Mouse (Mus musculus) liver, adult 2 months (tissue): ENCODE measurements at regions not wholly inside any gene's neighbourhood (a gene's known extent, or its start where the extent isn't known, plus 50 kb on each side); places are given as distances from the start of the nearest gene placed in this dataset.

Experiments used
- CTCF ChIP-seq: fragments of 200-500 bp; IDR thresholded peaks from 2 replicates; pipeline ENCODE4 v1.5.1; 2011; ENCODE audit warnings: low read depth, low read length, control low read depth
- POLR2A ChIP-seq: fragments of 200-500 bp; IDR thresholded peaks from 2 replicates; pipeline ENCODE4 v1.6.1; 2011; ENCODE audit warnings: low read length, control low read depth; ENCODE audit not compliant: insufficient read depth; ENCODE audit errors: extremely low read depth

DNA sequence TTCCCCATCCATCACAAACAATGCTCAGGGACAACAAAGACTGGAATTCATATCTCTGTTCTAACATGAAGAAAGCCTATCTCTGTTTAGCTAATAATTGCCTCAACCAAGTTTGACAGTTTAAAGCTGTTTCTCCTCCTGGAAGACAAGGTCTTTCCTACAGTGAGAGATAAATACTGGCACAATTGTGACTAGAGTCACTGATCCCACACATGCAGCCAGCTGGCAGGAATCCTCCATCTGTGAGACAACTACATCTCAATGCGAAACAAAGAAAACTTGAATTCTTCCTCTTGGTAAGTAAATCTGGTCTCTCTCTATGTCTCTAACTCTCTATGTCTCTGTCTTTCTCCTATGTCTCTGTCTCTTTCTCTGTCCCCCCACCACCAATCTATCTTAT lies 239.1 kb upstream of the Nsun2 start:
- TF ChIP-seq POLR2A, result no peak
- TF ChIP-seq CTCF, result no peak
